In genomic region chr5:98169376-98170351, GRCm38 (mm10) we compare ENCODE assay signal across 9 mouse cellular contexts. TPM values are rescaled to one million over a fixed set of nuclear protein-coding genes. Genes with fewer than 3 reads are reported as not detected.
A peak's percentile ranks its signal among the peaks of the same experiment; 100 is the strongest.
DNase-seq lines count a peak whose midpoint lies in the region; ATAC-seq and TF ChIP-seq lines count a peak whose summit lies in the region.
"Had no signal": no experiment of that assay in that cellular context is flagged by ENCODE, and none has a peak within 500 bp of the region (broad histone marks: within the 10 kb centered on the region; RNA-seq: fewer than 3 reads in every experiment).

No protein-coding gene starts in this region.

- DNase-seq in heart, postnatal 25 days (ENCODE audit: low spot score) = no peak
- DNase-seq in ES-E14 (ENCODE audit: low read depth, low spot score) = no peak
- no peak for DNase-seq in gastrocnemius, postnatal 10 days
- DNase-seq in spleen, postnatal 4 days (ENCODE audit: low spot score in 2 of 2) = no peak
- DNase-seq in testis, postnatal 14 days (ENCODE audit: low spot score) = no peak

- peak overlapping the region; percentile 84 for H3K4me2 ChIP-seq in heart, embryonic 12.5 days
- H3K4me2 ChIP-seq in forebrain, embryonic 15.5 days (replicated peaks) = peak overlapping the region; percentile 74
- peak overlapping the region; percentile 72 for H3K4me2 ChIP-seq in midbrain, embryonic 12.5 days (replicated peaks)

- peak overlapping the region; percentile 60 for H3K4me3 ChIP-seq in heart, embryonic 12.5 days
- H3K4me3 ChIP-seq in ES-E14 (ENCODE audit: insufficient read depth in 1 of 2, low read depth in 1 of 2, low read length in 2 of 2, poor library complexity in 1 of 2, severe bottlenecking in 1 of 2) = peak overlapping the region; percentile 45 to 54; a peak in 3 of 4 replicates
- H3K4me3 ChIP-seq in forebrain, embryonic 15.5 days = peak overlapping the region; percentile 48
- peak overlapping the region; percentile 53; the same call in 1 of the 2 replicates for H3K4me3 ChIP-seq in midbrain, embryonic 12.5 days

- intact Hi-C loops in heart, postnatal 25 days (cut with DNase I) = loop anchor here (5.0 to 10.0 kb wide), 2 partner anchors 137 to 475 kb away; partner anchors contain the start of gene Antxr2

- H3K27me3 ChIP-seq in heart, embryonic 12.5 days (replicated peaks) = peaks cover 80% of the 10 kb centered on the region
- peaks cover 40% of the 10 kb centered on the region for H3K27me3 ChIP-seq in forebrain, embryonic 15.5 days
- peaks cover 92% of the 10 kb centered on the region for H3K27me3 ChIP-seq in midbrain, embryonic 12.5 days

- H3K9ac ChIP-seq in heart, embryonic 12.5 days = no peak overlapping the region
- H3K9ac ChIP-seq in ES-E14 (ENCODE audit: insufficient read depth, low read depth, low read length, poor library complexity, severe bottlenecking) = no peak overlapping the region
- H3K9ac ChIP-seq in forebrain, embryonic 15.5 days (replicated peaks) = peak overlapping the region; percentile 19; the same call in 1 of the 2 replicates
- no peak overlapping the region for H3K9ac ChIP-seq in midbrain, embryonic 12.5 days (replicated peaks)

- 2% methylated on average over 30 of the region's 30 CpGs for WGBS in heart, embryonic 12.5 days
- WGBS in forebrain, embryonic 15.5 days = 1% methylated on average over 30 of the region's 30 CpGs
- WGBS in midbrain, embryonic 12.5 days = under 1% methylated on average over 30 of the region's 30 CpGs

- in situ Hi-C loops in ES-E14 (cut with MboI; ENCODE audit: low sequenced_read_pairs in 2 of 2, unreplicated experiment in 2 of 2) = loop anchor here in 1 of 2 experiments (5.0 kb wide), 1 partner anchor 83 kb away; the partner anchor contains the start of gene Fgf5

- peaks cover 42% of the 10 kb centered on the region for H3K4me1 ChIP-seq in heart, embryonic 12.5 days (replicated peaks)
- H3K4me1 ChIP-seq in ES-E14 (ENCODE audit: control insufficient read depth in 2 of 2, insufficient read depth in 2 of 2, low read length in 2 of 2, poor library complexity in 1 of 2) = peaks cover 0 to 7% of the 10 kb centered on the region in 2 experiments; a peak in 2 of 4 replicates
- H3K4me1 ChIP-seq in forebrain, embryonic 15.5 days = peaks cover 60% of the 10 kb centered on the region
- H3K4me1 ChIP-seq in midbrain, embryonic 12.5 days = peaks cover 48% of the 10 kb centered on the region

- no peak overlapping the region for H3K27ac ChIP-seq in heart, embryonic 12.5 days (ENCODE audit: poor library complexity, severe bottlenecking)
- no peak overlapping the region for H3K27ac ChIP-seq in ES-E14 (ENCODE audit: insufficient read depth, low read depth, low read length, poor library complexity, severe bottlenecking)
- H3K27ac ChIP-seq in forebrain, embryonic 15.5 days (replicated peaks) = peak overlapping the region; percentile 29; the same call in 1 of the 2 replicates
- 0 out of 2 replicates have a peak overlapping the region, but pooled peaks have one; percentile 2 for H3K27ac ChIP-seq in midbrain, embryonic 12.5 days (replicated peaks)

- no peaks in the 10 kb centered on the region for H3K36me3 ChIP-seq in heart, embryonic 12.5 days
- H3K36me3 ChIP-seq in ES-E14 (ENCODE audit: control insufficient read depth, insufficient read depth, low read length, poor library complexity, severe bottlenecking) = no peaks in the 10 kb centered on the region
- no peaks in the 10 kb centered on the region for H3K36me3 ChIP-seq in forebrain, embryonic 15.5 days
- no peaks in the 10 kb centered on the region for H3K36me3 ChIP-seq in midbrain, embryonic 12.5 days

- ATAC-seq in heart, embryonic 12.5 days (ENCODE audit: insufficient number of reproducible peaks, low FRiP score) = no peak
- ATAC-seq in forebrain, embryonic 15.5 days (replicated peaks) = no peak
- ATAC-seq in midbrain, embryonic 12.5 days (ENCODE audit: low FRiP score, low read depth) = no peak

- H3K9me3 ChIP-seq in heart, embryonic 12.5 days (replicated peaks) = no peaks in the 10 kb centered on the region
- H3K9me3 ChIP-seq in ES-E14 (ENCODE audit: control insufficient read depth, insufficient read depth, low read depth, low read length) = no peaks in the 10 kb centered on the region
- H3K9me3 ChIP-seq in forebrain, embryonic 15.5 days = no peaks in the 10 kb centered on the region
- H3K9me3 ChIP-seq in midbrain, embryonic 12.5 days = no peaks in the 10 kb centered on the region

TF ChIP-seq in ES-E14, 5 proteins besides CTCF, POLR2A, EP300 and RAD21:
- TF ChIP-seq ZNF384 (IDR thresholded peaks at IDR 0.05; ENCODE audit: low read depth, low read length) = no peak

RNA-seq across cellular contexts. Expression of gene Prdm8, which starts 2.7 kb away (rescaled TPM):
- polyA plus RNA-seq in heart, embryonic 12.5 days (2016; fragmentation: Nextera tagmentation; extraction: Ambion mirVana) = not detected in 2 replicates
- total RNA-seq in heart, postnatal 25 days (2021) = under 1 TPM; 0.18 to 0.34 TPM
- 0.05 and 0.09 TPM in 2 replicates for total RNA-seq in ES-E14 (2012; rRNA removed)
- polyA plus RNA-seq in forebrain, embryonic 15.5 days (2015; fragmentation: Nextera tagmentation; extraction: Ambion mirVana) = 7.9 and 8.7 TPM in 2 replicates
- 1.7 and 3.3 TPM in 2 replicates for polyA plus RNA-seq in midbrain, embryonic 12.5 days (2016; fragmentation: Nextera tagmentation; extraction: Ambion mirVana)
- total RNA-seq in gastrocnemius, postnatal 10 days (2021) = 1 to 10 TPM; 1.1 to 1.7 TPM
- total RNA-seq: liver, adult 2 months had no signal
- polyA plus RNA-seq: liver, adult 2 months had no signal

Comparison
In these comparisons a context has a peak if more than half of its experiments do, and no peak if none do; other contexts are left out.
1. H3K27ac ChIP-seq: peak in forebrain, embryonic 15.5 days (single experiment) and midbrain, embryonic 12.5 days (single experiment); none in heart, embryonic 12.5 days (single experiment) and ES-E14 (single experiment).
2. Peak in every context shown above with its lines, with median percentiles within 50 percentile points of each other: H3K4me2 ChIP-seq and H3K4me3 ChIP-seq.